Mouse (Mus musculus) C3H10T1/2 (cell line): ENCODE results near the gene Ttll11. TPM values are rescaled to one million over a fixed set of nuclear protein-coding genes. Genes with fewer than 3 reads are reported as not detected.

Experiments
- polyA plus RNA-seq, 2 experiments: library from polyadenylated mRNA; unstranded; fragments of >200 nt; fragmentation: generic; extraction: Trizol; gene quantifications; one replicate each; pipeline ENCODE4 v1.2.1; 2012; ENCODE audit warnings: missing spikeins in 2 of 2

Gene Ttll11
- 1 to 10 TPM in 1 of 2 experiments, under 1 TPM in 1; 0.43 to 2.7 TPM for polyA plus RNA-seq

GRCm38 (mm10) chr2:35979644-35980021 lies at the start of gene Ttll11:
Gene Ttll11, minus strand, starts transcription at chr2:35979913.

Other genes with a start within 250 kb of the Ttll11 start
- 100 to 1,000 TPM; 302 to 329 TPM for gene Ndufa8, start 69.5 kb upstream of the Ttll11 start, polyA plus RNA-seq
- gene Morn5, start 69.5 kb upstream of the Ttll11 start, polyA plus RNA-seq = 1 to 10 TPM in 1 of 2 experiments, under 1 TPM in 1; 0.16 to 3.1 TPM
- gene Lhx6, start 125.5 kb upstream of the Ttll11 start, polyA plus RNA-seq = 1 to 10 TPM; 1.3 to 7.3 TPM
- gene Mrrf, start 156.5 kb upstream of the Ttll11 start, polyA plus RNA-seq = 10 to 100 TPM; 10.2 to 24.9 TPM
- gene Rbm18, start 156.9 kb upstream of the Ttll11 start, polyA plus RNA-seq = 10 to 100 TPM in 1 of 2 experiments, 1 to 10 TPM in 1; 2.5 to 10.4 TPM